Mouse (Mus musculus): Measurements from ENCODE around the gene Bhlhb9.

Gene Bhlhb9

DNA sequence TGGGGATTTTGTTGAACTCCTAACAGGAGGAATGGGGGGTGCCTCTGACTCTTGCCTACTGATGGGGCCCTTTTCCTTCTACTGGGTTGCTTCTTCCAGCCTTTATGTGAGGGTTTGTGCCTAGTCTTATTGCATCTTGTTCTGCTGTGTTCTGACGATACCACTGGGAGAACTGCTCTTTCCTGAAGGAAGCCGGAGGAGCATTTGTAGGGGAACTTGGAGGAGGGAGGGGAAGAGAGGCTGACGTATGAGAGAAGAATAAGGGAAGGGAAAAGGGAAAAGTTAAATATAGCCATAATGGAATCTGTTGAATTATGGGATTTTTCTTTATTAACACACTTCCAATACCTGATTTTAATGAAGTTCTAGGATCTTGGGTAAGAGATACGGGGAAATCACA lies 119.2 kb downstream of the Bhlhb9 start:
- DNase-seq, result no peak

GRCm38 (mm10) chrX:135917116-135917515 lies 119.7 kb downstream of the Bhlhb9 start:
- DNase-seq, result no peak

GRCm38 (mm10) chrX:135922162-135922561 lies 124.8 kb downstream of the Bhlhb9 start:
- no peak for DNase-seq

- DNase-seq, result no peak
These were observed 128.5 kb downstream of the Bhlhb9 start for GRCm38 (mm10) chrX:135925911-135926310.

DNA sequence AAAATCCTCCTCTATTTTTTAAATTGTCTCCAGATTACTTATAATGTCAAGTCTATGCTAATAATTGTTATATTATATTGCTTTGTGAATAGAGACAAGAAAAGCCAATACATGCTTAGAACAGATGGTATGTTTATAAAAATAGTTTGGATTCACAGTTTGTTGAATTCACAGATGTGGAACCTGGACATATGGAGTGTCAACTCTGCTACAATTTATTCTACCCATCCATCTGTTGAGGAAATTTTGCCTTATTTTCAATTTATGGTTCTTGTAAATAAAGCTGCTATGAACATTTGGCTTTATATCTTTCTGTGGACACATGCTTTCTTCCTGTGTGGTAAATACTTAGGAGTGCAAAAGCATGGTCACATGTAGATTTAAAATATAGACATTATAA lies 131.2 kb downstream of the Bhlhb9 start:
- no peak for DNase-seq

GRCm38 (mm10) chrX:135936452-135936851 lies 139.1 kb downstream of the Bhlhb9 start:
- DNase-seq, result no peak

Data from cerebellum, postnatal 25 days (tissue).